Mouse (Mus musculus) forebrain, embryonic 13.5 days (tissue): ENCODE results near the gene Cbx2. TPM values are rescaled to one million over a fixed set of nuclear protein-coding genes. Genes with fewer than 3 reads are reported as not detected.

ENCODE experiments used
- ATAC-seq: fragments of 200-750 bp; cut with Nextera tagmentation; 2 replicates; pipeline ENCODE4 v1.8.0; 2017
- H3K27ac ChIP-seq: fragments of 300-500 bp; sonication (generic); 2 replicates; pipeline ENCODE4 v1.5.1; 2015; ENCODE audit warnings: inconsistent platforms, mild to moderate bottlenecking, moderate library complexity
- H3K27me3 ChIP-seq: fragments of 300-500 bp; sonication (generic); 2 replicates; pipeline ENCODE4 v1.6.1; 2015; ENCODE audit warnings: mild to moderate bottlenecking, inconsistent platforms
- H3K36me3 ChIP-seq: fragments of 300-500 bp; sonication (generic); 2 replicates; pipeline ENCODE4 v1.6.1; 2015; ENCODE audit warnings: mild to moderate bottlenecking, inconsistent platforms; ENCODE audit not compliant: poor library complexity, severe bottlenecking
- H3K4me1 ChIP-seq: fragments of 300-500 bp; sonication (generic); 2 replicates; pipeline ENCODE4 v1.6.1; 2015; ENCODE audit warnings: inconsistent platforms
- H3K4me2 ChIP-seq: fragments of 300-500 bp; sonication (generic); 2 replicates; pipeline ENCODE4 v1.6.1; 2015; ENCODE audit warnings: inconsistent platforms, mild to moderate bottlenecking, moderate library complexity
- H3K4me3 ChIP-seq: fragments of 300-500 bp; sonication (generic); 2 replicates; pipeline ENCODE4 v1.5.1; 2015; ENCODE audit warnings: mild to moderate bottlenecking, inconsistent platforms
- H3K9ac ChIP-seq: fragments of 300-500 bp; sonication (generic); 2 replicates; pipeline ENCODE4 v1.6.1; 2015; ENCODE audit warnings: mild to moderate bottlenecking, inconsistent platforms
- H3K9me3 ChIP-seq: fragments of 300-500 bp; sonication (generic); replicated peaks from 2 replicates; pipeline ENCODE4 v1.6.1; 2016; ENCODE audit warnings: inconsistent platforms
- WGBS: fragments of 180-500 bp; shearing (Covaris S2); methylation state at CpG from one replicate; pipeline ENCODE4 v1.1.7; 2015; 5-methylcytosine and 5-hydroxymethylcytosine counted together
- polyA plus RNA-seq: library from polyadenylated mRNA; unstranded; fragments of >200 nt; fragmentation: Nextera tagmentation; extraction: Ambion mirVana; gene quantifications from 2 replicates; pipeline ENCODE4 v1.2.1, GENCODE M21; 2015

The Cbx2 gene
- polyA plus RNA-seq = 45.2 and 52.0 TPM in 2 replicates

- peak within 1 kb of the TSS; percentile 98 for H3K9ac ChIP-seq
- H3K36me3 ChIP-seq = peaks cover 20% of the 10 kb centered on the region
- peak within 1 kb of the TSS; percentile 98 for H3K4me3 ChIP-seq
- peak within 1 kb of the TSS; percentile 98 for H3K4me2 ChIP-seq
- 0% methylated on average over 52 of the region's 99 CpGs for WGBS
- peaks cover 19% of the 10 kb centered on the region for H3K27me3 ChIP-seq
- peak; percentile 96 for ATAC-seq
- no peaks in the 10 kb centered on the region for H3K9me3 ChIP-seq
- H3K27ac ChIP-seq = peak within 1 kb of the TSS; percentile 95
- H3K4me1 ChIP-seq = peaks cover 47% of the 10 kb centered on the region
Observed at GRCm38 (mm10) chr11:119022895-119023615, at the start of gene Cbx2. TSS of gene Cbx2 (plus strand) at chr11:119022962.

- Histone ChIP-seq H3K27ac (no peak overlapping the region), H3K9me3 (no peaks in the 10 kb centered on the region), H3K4me2 (no peak overlapping the region), H3K36me3 (no peaks in the 10 kb centered on the region), H3K4me3 (no peak overlapping the region), H3K9ac (no peak overlapping the region), H3K27me3 (peaks cover 8% of the 10 kb centered on the region; the same call in 1 of the 2 replicates), H3K4me1 (peaks cover 29% of the 10 kb centered on the region)
- ATAC-seq = no peak
- 83% methylated on average over 7 of the region's 7 CpGs for WGBS
Observed at GRCm38 (mm10) chr11:118974340-118974739, 48.4 kb upstream of the Cbx2 start.

- Histone ChIP-seq H3K27ac (no peak overlapping the region), H3K9ac (0 out of 2 replicates have a peak overlapping the region, but pooled peaks have one; percentile 27), H3K4me3 (no peak overlapping the region), H3K4me1 (peaks cover 29% of the 10 kb centered on the region), H3K27me3 (peaks cover 8% of the 10 kb centered on the region; the same call in 1 of the 2 replicates), H3K36me3 (no peaks in the 10 kb centered on the region), H3K9me3 (no peaks in the 10 kb centered on the region), H3K4me2 (peak overlapping the region; percentile 44)
- WGBS = 1% methylated on average over 10 of the region's 10 CpGs
- peak; percentile 23; the same call in 1 of the 2 replicates for ATAC-seq
Observed at GRCm38 (mm10) chr11:118975427-118975826, 47.3 kb upstream of the Cbx2 start.

GRCm38 (mm10) chr11:118975917-118976316, 46.8 kb upstream of the Cbx2 start:
- peak; percentile 28; the same call in 1 of the 2 replicates for ATAC-seq

GRCm38 (mm10) chr11:118980388-118980787, 42.4 kb upstream of the Cbx2 start:
- no peaks in the 10 kb centered on the region for H3K36me3 ChIP-seq
- no peak overlapping the region for H3K27ac ChIP-seq
- H3K9ac ChIP-seq = no peak overlapping the region
- no peak overlapping the region for H3K4me2 ChIP-seq
- H3K4me3 ChIP-seq = no peak overlapping the region
- peaks cover 8% of the 10 kb centered on the region; the same call in 1 of the 2 replicates for H3K27me3 ChIP-seq
- ATAC-seq = no peak
- H3K4me1 ChIP-seq = peaks cover 7% of the 10 kb centered on the region; the same call in 1 of the 2 replicates
- H3K9me3 ChIP-seq = no peaks in the 10 kb centered on the region
- WGBS = 81% methylated on average over 2 of the region's 2 CpGs

More at GRCm38 (mm10) chr11:118975917-118976316, 46.8 kb upstream of the Cbx2 start:
- Histone ChIP-seq H3K27ac (no peak overlapping the region), H3K4me3 (no peak overlapping the region), H3K4me1 (peaks cover 29% of the 10 kb centered on the region), H3K36me3 (no peaks in the 10 kb centered on the region), H3K27me3 (peaks cover 8% of the 10 kb centered on the region; the same call in 1 of the 2 replicates), H3K4me2 (peak overlapping the region; percentile 44), H3K9ac (0 out of 2 replicates have a peak overlapping the region, but pooled peaks have one; percentile 27), H3K9me3 (no peaks in the 10 kb centered on the region)
- 15% methylated on average over 12 of the region's 12 CpGs for WGBS

GRCm38 (mm10) chr11:118981012-118981776, 41.6 kb upstream of the Cbx2 start:
- H3K27ac ChIP-seq = no peak overlapping the region
- 0 out of 2 replicates have a peak, but pooled peaks cover under 1% of the 10 kb centered on the region for H3K4me1 ChIP-seq
- H3K9me3 ChIP-seq = no peaks in the 10 kb centered on the region
- no peak overlapping the region for H3K9ac ChIP-seq
- no peak overlapping the region for H3K4me3 ChIP-seq
- peaks cover 8% of the 10 kb centered on the region; the same call in 1 of the 2 replicates for H3K27me3 ChIP-seq
- no peak for ATAC-seq
- WGBS = 65% methylated on average over 18 of the region's 18 CpGs
- H3K36me3 ChIP-seq = no peaks in the 10 kb centered on the region
- no peak overlapping the region for H3K4me2 ChIP-seq

- WGBS = 43% methylated on average over 12 of the region's 12 CpGs
- no peaks in the 10 kb centered on the region for H3K9me3 ChIP-seq
- no peaks in the 10 kb centered on the region for H3K36me3 ChIP-seq
- ATAC-seq = no peak
- no peak overlapping the region for H3K27ac ChIP-seq
- H3K4me3 ChIP-seq = no peak overlapping the region
- H3K4me1 ChIP-seq = no peaks in the 10 kb centered on the region
- H3K9ac ChIP-seq = no peak overlapping the region
- peaks cover 8% of the 10 kb centered on the region; the same call in 1 of the 2 replicates for H3K27me3 ChIP-seq
- H3K4me2 ChIP-seq = no peak overlapping the region
Observed at GRCm38 (mm10) chr11:118982593-118983113, 40.1 kb upstream of the Cbx2 start.

- H3K9me3 ChIP-seq = no peaks in the 10 kb centered on the region
- H3K4me3 ChIP-seq = no peak overlapping the region
- no peak overlapping the region for H3K4me2 ChIP-seq
- no peak for ATAC-seq
- H3K9ac ChIP-seq = no peak overlapping the region
- H3K27me3 ChIP-seq = no peaks in the 10 kb centered on the region
- no peaks in the 10 kb centered on the region for H3K4me1 ChIP-seq
- H3K36me3 ChIP-seq = no peaks in the 10 kb centered on the region
- no peak overlapping the region for H3K27ac ChIP-seq
- WGBS = 54% methylated on average over 5 of the region's 5 CpGs
Observed at GRCm38 (mm10) chr11:118985571-118985970, 37.2 kb upstream of the Cbx2 start.

GRCm38 (mm10) chr11:118987999-118988398, 34.8 kb upstream of the Cbx2 start, which contains the start of gene Enpp7:
TSS of gene Enpp7 (plus strand) at chr11:118988188.
- Histone ChIP-seq H3K9ac (no peak within 1 kb of the TSS), H3K27ac (no peak within 1 kb of the TSS), H3K4me1 (no peaks in the 10 kb centered on the region), H3K36me3 (no peaks in the 10 kb centered on the region), H3K4me3 (no peak within 1 kb of the TSS), H3K4me2 (no peak within 1 kb of the TSS), H3K27me3 (0 out of 2 replicates have a peak, but pooled peaks cover 2% of the 10 kb centered on the region), H3K9me3 (no peaks in the 10 kb centered on the region)
- ATAC-seq = no peak
- 90% methylated on average over 10 of the region's 10 CpGs for WGBS

GRCm38 (mm10) chr11:118992781-118993180, 30.0 kb upstream of the Cbx2 start:
- Histone ChIP-seq H3K27ac (no peak overlapping the region), H3K4me1 (peaks cover 11% of the 10 kb centered on the region), H3K36me3 (no peaks in the 10 kb centered on the region), H3K4me2 (no peak overlapping the region), H3K4me3 (no peak overlapping the region), H3K9me3 (no peaks in the 10 kb centered on the region), H3K9ac (no peak overlapping the region), H3K27me3 (peaks cover 25% of the 10 kb centered on the region)
- WGBS = 84% methylated on average over 3 of the region's 3 CpGs
- no peak for ATAC-seq

GRCm38 (mm10) chr11:118995448-118995847, 27.3 kb upstream of the Cbx2 start:
- no peak; the same call in 1 of the 2 replicates for ATAC-seq
- Histone ChIP-seq H3K4me2 (no peak overlapping the region), H3K27me3 (peaks cover 29% of the 10 kb centered on the region), H3K4me1 (peaks cover 32% of the 10 kb centered on the region), H3K36me3 (no peaks in the 10 kb centered on the region), H3K9me3 (no peaks in the 10 kb centered on the region), H3K27ac (peak overlapping the region; percentile 21; the same call in 1 of the 2 replicates), H3K9ac (no peak overlapping the region), H3K4me3 (no peak overlapping the region)
- 32% methylated on average over 4 of the region's 4 CpGs for WGBS
